Mouse (Mus musculus) liver, adult 2 months (tissue): Measurements from ENCODE around the gene Col6a2.

Experiments
- CTCF ChIP-seq: fragments of 200-500 bp; IDR thresholded peaks from 2 replicates; pipeline ENCODE4 v1.5.1; 2011; ENCODE audit warnings: low read depth, low read length, control low read depth
- POLR2A ChIP-seq: fragments of 200-500 bp; IDR thresholded peaks from 2 replicates; pipeline ENCODE4 v1.6.1; 2011; ENCODE audit warnings: low read length, control low read depth; ENCODE audit not compliant: insufficient read depth; ENCODE audit errors: extremely low read depth

DNA sequence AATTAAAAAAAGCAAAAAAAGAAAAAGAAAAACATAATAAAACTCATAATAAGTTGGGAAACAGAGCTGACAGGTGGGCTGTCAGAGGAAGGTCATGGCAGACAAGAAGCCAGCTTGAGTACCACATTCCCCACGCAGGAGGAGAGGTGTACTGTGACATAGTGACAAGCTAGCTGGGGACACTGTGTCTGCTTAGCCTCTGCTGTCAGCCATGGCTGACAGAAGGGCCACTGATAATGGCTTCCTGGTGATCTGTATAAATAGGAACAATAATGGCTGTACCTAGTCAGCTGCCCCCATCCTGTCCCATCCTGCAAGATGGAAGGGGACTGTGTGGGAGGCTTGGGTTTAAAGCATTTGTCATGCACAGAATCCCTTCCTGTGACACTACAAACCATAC lies 37.2 kb downstream of the Col6a2 start:
- no peak for TF ChIP-seq POLR2A
- no peak for TF ChIP-seq CTCF
